Mouse (Mus musculus) cerebellum, adult 2 months (tissue): ENCODE measurements around the gene Elfn1.

ENCODE experiments used
- CTCF ChIP-seq: fragments of 200-500 bp; IDR thresholded peaks from 2 replicates; pipeline ENCODE4 v1.5.1; 2011; ENCODE audit warnings: low read depth, mild to moderate bottlenecking, control low read depth, low read length, moderate library complexity, borderline replicate concordance; ENCODE audit not compliant: insufficient read depth
- POLR2A ChIP-seq: fragments of 200-500 bp; IDR thresholded peaks from 2 replicates; pipeline ENCODE4 v1.6.1; 2011; ENCODE audit warnings: low read length, control low read depth, borderline replicate concordance; ENCODE audit not compliant: insufficient read depth

GRCm38 (mm10) chr5:139979371-139979770, 71.6 kb downstream of the Elfn1 start:
- no peak for TF ChIP-seq POLR2A
- TF ChIP-seq CTCF, result no peak
